Mouse (Mus musculus) left cerebral cortex, adult 18-20 months (tissue): ENCODE results near the gene Nell2. TPM values are rescaled to one million over a fixed set of nuclear protein-coding genes. Genes with fewer than 3 reads are reported as not detected.

Source experiments
- DNase-seq, 2 experiments: peaks; one replicate each; pipeline ENCODE4 v3.0.0; 2021 to 2022; ENCODE audit warnings: low spot score in 2 of 2, mixed read lengths in 1 of 2
- total RNA-seq, 2 experiments: library from RNA; stranded (reverse); gene quantifications; 2 replicates each; pipeline ENCODE4 v1.2.3; 2021

Nell2 gene
- total RNA-seq, 2 experiments from 2014 or later: 483 to 499 TPM

GRCm38 (mm10) chr15:95131401-95131800, 397.0 kb downstream of the Nell2 start:
- DNase-seq: no peak

- no peak for DNase-seq
Measured at GRCm38 (mm10) chr15:95108626-95109025, 419.7 kb downstream of the Nell2 start.

GRCm38 (mm10) chr15:95107246-95107809, 421.0 kb downstream of the Nell2 start:
- DNase-seq: no peak

GRCm38 (mm10) chr15:95101522-95101921, 426.8 kb downstream of the Nell2 start:
- no peak for DNase-seq

- peak in 1 of 2 experiments; percentile 6 for DNase-seq
Measured at GRCm38 (mm10) chr15:95100133-95100532, 428.2 kb downstream of the Nell2 start.

GRCm38 (mm10) chr15:95085962-95086361, 442.4 kb downstream of the Nell2 start:
- DNase-seq: no peak

GRCm38 (mm10) chr15:95081654-95082053, 446.7 kb downstream of the Nell2 start:
- DNase-seq: no peak

- peak; percentile 31 to 60 for DNase-seq
Measured at GRCm38 (mm10) chr15:95075356-95075755, 453.0 kb downstream of the Nell2 start.

- no peak for DNase-seq
Measured at GRCm38 (mm10) chr15:95070881-95071280, 457.5 kb downstream of the Nell2 start.

GRCm38 (mm10) chr15:95068799-95069198, 459.6 kb downstream of the Nell2 start:
- DNase-seq: no peak

GRCm38 (mm10) chr15:95068023-95068422, 460.3 kb downstream of the Nell2 start:
- DNase-seq: no peak

GRCm38 (mm10) chr15:95055081-95055650, 473.2 kb downstream of the Nell2 start:
- DNase-seq: no peak

GRCm38 (mm10) chr15:95049171-95049729, 479.1 kb downstream of the Nell2 start:
- DNase-seq: no peak

- DNase-seq: no peak
Measured at GRCm38 (mm10) chr15:95047486-95047885, 480.9 kb downstream of the Nell2 start.

- DNase-seq: peak; percentile 33 to 52
Measured at GRCm38 (mm10) chr15:95044011-95044410, 484.3 kb downstream of the Nell2 start.

- no peak for DNase-seq
Measured at GRCm38 (mm10) chr15:95042437-95042836, 485.9 kb downstream of the Nell2 start.

- no peak for DNase-seq
Measured at GRCm38 (mm10) chr15:95029487-95029875, 498.9 kb downstream of the Nell2 start.

GRCm38 (mm10) chr15:95028862-95029486, 499.4 kb downstream of the Nell2 start:
- DNase-seq: no peak
